Mouse (Mus musculus) bone marrow, adult 2 months (tissue): Measurements from ENCODE around the gene Ksr2.

Experiments
- CTCF ChIP-seq: fragments of 200-500 bp; IDR thresholded peaks from 2 replicates; pipeline ENCODE4 v1.5.1; 2011; ENCODE audit warnings: low read length, control low read depth; ENCODE audit not compliant: control insufficient read depth, insufficient read depth
- POLR2A ChIP-seq: fragments of 200-500 bp; IDR thresholded peaks from 2 replicates; pipeline ENCODE4 v1.6.1; 2011; ENCODE audit warnings: low read depth, mild to moderate bottlenecking, control low read depth, low read length, borderline replicate concordance; ENCODE audit not compliant: control insufficient read depth

DNA sequence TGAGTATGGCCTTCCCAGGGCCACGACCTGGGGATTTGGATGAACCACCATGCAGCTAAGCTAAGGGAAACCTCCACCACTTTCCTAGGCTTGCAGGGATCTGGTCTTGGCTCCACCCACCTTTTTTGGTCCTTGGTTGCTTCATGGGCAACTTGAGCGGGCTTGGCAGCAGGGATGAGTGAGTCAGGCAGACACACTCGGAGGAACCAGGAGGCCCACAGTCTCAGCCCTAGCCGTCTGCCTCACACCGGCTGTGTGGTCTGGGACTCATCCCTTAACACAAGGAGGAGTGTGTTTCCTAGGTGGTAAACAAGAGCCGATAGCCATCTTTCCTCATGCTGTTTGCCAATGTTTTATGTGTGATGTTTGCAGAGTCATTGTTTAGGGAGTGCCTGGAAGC is 376.3 kb downstream of the Ksr2 start:
- no peak for TF ChIP-seq POLR2A
- no peak for TF ChIP-seq CTCF
